Mouse (Mus musculus): Measurements from ENCODE around the gene Ezr.
"Not testable (repeated sequence)": the region's sequence is repeated elsewhere in the genome, so short reads cannot be mapped to it uniquely, and the experiment has no call there.

Gene Ezr

DNA sequence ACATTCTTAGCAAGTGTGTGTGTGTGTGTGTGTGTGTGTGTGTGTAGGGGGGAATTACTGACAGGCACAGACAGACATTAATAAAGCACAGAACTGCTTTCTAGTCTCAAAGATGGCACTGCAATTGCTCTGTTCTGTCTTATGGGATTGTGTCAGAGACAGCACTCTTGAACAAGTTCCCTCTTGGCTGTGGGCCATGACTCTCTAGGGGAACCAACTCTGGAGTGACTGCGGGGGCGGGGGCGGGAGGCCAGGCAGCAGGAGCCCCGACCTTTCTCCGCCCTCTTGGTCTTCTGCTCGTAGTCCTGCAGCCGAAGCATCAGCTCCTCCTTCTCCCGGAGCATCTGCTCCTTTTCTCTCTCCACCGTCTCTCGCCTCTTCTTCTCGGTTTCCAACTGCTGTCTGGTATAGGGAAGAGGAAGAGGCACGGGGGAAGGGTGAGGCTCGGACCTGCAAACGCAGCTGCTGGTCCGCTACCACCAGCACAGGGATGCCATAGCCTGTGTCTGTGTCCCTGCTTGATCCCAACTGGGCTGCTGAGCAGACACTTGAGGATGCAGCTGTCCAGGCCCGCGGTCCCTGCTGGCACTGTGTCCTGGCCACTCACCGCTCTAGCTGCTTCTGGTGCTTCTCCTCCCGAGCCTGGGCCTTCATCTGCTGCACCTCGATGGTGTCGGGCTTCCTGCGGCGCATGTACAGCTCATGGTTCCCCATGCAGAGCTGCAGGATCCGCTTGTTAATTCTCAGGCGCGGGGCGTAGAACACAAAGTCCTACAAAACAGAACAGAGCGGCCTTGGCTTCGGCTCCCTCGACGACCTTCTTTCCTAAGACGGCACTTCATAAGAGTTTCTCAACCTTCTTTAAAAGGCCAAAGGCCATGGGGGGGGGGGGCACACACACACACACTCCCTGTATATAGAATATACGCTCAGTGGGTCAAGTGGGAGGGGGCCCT, 40.2 kb downstream of the Ezr start:
- DNase-seq = peak in 1 of 2 experiments; percentile 11

DNA sequence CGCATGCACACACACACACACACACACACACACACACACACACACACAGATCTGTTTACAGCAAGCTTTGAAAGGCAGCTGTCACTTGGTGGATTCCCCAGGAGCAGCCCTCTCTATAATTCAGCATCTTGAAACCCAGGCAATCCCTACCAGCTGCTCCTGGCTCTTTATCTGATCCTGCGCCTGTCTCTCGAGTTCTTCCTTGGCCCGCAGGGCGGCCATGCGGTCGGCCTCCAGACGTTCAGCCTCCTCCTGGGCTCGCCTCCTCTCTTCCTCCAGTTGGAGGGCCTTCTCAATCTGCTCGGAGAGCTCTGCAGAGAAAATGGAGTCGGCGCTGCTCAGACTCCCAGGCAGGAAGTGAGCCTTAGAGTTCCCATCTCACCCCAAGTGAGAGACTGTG, 41.3 kb downstream of the Ezr start:
- no peak for DNase-seq

DNA sequence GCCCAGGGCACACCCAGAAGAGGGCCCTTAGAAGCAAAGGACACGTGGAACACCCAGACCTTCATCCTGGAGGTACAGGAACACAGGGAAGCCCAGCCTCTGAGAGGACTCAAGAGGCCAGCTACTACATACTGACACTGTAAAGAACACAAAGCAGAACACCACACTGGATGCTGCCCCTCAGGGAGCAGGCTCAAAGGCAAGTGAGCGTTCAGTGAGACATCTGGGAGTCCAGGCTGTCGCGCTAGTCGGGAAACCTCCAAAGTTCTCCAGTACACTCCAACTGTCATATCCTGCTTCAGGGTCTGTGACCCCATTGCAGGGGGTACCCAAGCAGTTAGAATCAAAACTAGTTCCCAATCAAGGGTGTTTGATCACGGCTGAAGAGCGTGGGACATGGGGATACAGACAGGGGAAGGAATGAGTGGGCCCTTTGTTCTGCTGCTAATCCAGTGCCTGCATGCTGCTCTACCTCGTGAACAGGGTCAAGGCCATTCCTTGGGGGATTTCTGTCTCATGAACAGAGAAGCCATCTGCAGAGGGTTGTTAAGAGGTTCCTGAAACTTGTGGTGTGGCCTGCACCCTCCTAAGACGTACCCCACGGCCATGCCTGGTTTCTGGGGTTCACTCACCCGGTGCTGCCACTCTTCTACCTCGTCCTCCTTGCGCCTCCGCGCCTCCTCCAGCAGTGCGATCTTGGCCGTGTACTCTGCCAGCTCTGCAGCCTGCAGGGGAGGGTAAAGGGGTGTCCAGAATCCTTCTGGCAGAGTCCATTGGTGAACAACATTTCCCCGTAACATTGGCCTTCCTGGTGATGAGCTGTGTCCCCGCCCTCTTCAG, 42.0 kb downstream of the Ezr start:
- DNase-seq = no peak

DNA sequence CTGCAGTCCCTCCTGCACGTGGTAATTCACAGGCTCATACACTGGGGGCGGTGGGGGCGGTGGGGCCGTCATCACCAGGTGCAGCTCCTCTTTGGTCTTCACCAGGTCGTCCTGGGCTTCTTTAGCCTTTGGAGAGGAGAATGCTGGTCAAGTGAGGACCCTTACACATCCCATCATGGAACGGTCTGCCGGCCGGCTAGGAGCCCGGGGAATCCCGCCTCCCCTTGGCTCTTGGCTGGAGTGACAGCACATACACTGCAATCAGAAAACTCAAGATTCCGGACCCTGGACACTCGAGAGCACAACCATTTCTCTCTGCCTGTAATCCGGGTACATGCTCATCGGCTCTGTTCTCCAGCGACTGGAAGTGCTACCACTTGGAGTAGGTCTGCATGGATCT, 42.8 kb downstream of the Ezr start:
- no peak for DNase-seq

DNA sequence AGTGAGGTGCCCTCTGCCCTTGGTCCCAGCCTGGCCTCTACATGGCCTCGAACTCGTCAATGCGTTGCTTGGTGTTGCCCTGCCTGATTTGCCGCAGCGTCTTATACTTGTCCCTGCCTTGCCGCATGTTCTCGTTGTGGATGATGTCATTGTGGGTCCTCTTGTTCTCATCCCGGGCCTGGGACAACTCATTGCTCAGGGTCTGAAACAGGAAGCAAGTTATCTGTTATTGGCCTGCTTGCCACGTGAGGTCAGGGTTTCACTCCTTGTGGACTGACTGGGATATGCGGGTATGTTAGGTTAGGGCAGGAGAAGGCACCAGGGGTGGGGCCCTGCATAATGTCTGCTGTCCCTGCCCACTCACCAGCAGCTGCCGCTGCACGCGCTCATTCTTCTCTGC, 43.3 kb downstream of the Ezr start:
- DNase-seq = no peak

DNA sequence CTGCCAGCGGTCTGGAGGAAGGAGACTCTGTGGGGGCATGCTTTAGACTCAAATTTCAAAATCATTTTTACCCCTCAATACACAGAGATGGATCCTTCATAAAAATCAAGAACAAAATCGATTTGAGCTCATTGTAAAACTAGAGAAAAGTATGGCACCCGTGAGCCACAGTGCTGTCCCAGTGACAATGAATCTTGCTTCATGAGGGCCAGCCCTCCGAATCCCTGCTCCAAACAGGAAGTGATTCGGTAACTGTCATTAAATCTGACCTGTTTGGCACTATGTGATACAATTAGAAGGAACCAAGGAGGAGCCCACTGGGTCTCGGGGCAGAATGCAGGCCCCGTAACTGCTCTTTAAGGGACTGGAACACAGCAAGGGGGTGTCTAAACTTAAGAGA, 43.7 kb downstream of the Ezr start:
- no peak for DNase-seq

DNA sequence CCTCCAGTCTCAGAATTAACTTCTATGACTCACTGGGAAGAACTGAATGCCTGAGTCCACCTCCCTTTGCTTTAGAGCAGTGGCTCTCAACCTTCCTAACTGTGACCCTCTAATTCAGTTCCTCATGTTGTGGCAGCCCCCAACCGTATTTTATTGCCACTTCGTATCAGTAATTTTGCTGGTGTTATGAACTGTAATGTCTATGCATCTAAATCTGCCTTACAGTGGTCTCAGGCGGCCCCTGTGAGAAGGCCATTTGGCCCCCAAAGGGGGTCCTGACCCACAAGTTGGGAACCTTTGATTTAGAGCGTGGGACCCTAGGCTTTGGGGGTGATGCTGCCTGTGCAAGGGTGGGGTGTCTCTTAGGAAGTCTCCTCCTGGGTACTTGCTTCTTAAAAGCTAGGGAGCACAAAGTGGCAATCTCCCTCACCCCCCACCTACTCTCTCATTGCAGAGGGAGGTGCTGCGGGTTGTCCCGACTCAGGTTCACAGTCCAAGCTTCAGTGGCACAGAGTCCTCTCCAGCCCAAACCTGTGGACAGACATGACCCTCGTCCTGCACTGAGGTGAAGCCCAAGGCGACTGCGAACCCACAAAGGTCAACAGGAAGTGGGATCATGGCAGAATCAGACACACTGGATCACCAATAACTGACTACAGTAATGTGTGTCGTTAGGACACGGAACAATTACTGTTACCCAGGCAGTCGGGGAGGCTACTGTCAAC, 45.1 kb downstream of the Ezr start:
- no peak for DNase-seq

DNA sequence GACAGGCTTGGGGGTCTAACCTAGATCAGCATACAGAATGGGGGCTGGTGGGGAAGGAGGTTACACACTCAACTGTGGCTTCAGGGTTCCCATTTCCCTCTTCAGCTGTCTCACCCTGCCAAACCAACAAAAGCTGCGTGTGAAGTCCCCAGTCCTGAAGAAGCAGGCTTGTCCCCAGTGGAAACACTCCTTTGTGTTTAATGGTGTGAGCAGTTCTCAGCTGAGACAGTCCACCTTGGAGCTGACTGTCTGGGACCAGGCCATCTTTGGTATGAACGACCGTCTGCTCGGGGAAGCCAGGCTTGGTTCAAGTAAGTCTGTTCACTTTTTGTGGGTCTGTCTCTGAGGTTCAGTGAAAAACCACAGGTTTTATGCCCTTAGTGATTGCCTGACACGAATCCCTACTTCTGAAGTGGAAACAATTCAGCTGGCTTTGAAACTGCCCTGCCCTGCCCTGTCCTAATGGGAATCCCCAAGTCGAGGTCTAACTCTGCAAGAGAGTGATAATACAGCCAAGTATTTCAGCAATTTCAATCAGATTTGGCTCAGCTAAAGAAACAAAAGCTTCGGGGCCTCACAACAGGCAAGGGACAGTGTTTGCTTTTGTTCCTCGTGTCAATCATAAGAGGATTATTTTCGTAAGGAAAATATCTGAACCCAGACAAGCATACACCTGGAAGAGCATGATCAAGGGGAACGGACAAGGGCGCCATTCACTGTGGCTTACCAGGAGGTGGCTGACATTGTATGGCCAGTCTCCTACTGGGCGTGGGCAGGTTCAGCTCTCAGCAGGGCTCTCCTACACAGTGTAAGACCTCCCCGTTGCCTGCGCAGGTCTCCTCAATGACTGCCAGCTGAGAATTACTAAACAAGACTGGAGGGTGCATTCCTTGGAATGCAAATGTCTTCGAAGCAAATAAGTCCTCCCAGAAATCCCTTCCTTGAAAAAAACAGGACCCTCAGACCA, 46.0 kb downstream of the Ezr start:
- no peak for DNase-seq

DNA sequence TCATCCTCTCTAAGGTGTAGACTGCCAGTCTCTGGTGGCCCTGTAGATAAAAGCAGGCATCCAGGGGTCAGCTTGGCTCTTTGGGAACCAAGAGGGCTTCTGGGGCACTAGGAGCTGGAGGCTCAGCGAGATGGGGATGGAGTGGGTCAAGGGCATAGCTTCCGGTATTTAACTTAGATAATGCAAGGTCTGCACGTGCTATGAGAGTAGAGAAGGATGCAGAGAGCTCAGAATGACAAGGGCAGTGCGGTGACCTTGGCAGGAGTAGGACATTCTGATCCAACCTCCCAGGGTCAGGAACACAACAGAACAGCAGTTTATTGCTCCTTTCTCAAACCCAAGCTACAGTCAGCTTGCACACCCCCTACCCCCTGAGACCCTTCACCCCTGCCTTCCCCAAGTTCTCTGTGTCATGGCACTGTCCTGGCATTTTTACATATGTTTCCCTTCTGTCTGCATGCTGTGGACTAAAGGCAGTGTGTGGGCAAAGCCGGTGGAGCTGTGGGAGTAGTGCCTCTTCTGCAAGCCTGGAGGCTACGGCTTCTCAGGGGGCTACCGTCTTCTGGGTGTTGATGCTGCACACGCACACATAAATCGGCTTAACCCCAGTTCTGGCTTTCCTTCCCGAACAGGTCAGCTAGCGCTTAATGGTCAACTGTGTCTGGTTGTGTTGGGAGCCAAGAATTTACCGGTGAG, 47.7 kb downstream of the Ezr start:
- no peak for DNase-seq

DNA sequence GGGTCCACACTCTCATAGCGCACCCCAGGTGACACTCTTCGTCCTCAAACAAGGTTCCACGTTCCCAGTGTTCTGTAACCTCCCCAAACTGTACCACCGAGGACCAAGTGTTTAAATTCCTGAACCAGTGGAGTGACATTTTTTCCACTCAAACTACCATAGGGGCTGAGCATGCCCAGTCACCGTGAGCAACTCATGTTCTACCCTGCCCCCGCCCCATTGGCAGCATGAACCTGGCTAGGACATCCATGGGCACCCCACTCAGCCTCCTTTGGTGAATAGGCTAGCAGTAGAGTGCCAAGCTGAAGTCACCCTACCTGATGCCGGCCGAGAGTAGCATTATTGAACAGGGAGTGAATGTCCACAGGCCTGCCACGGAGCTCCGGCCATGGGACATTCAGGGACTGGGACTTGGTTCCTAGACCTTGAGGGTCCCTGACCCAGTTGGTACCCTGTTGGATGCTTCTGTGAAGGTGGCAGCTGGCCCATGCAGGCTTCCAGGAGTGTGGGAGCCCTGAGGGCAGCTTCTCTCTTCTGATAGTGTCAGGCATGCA, 49.2 kb downstream of the Ezr start:
- DNase-seq = no peak

DNA sequence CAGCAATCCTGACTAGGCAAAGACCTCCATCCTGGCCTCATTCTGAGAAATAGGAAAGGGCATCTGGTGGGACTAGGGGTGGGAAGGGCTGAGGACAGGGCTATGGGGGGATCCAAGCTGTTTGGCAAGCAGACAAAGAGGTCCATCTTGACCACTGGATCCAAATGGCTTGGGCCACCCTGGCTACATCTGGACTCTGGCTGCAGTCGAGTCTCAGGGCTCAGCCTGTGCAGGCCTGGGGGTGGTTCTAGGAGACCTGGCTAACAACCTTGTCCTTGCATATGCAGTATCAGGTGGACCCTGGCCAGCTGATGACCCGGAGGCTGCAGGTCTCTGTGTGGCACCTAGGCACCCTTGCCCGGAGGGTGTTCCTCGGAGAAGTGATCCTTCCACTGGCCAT, 49.9 kb downstream of the Ezr start:
- no peak for DNase-seq

DNA sequence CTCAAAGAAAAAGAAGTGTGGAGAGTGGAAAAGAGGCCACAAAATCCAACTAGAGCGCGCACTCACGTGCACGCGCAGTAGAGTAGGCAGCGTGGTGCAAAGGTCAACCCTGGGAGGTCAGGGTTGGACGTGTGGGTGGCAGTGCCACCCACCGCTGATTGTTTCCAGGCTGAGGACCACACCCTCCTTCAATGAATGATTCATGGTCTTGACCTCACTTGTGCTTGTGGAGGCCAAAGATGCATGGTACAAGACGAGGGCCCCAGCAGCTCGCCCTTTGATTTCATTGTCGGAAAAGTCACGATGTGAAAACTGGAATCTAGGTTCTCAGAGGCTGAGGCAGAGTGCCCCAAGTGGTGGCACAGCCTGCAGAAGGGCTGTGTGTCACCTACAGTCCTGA, 51.0 kb downstream of the Ezr start:
- no peak for DNase-seq

DNA sequence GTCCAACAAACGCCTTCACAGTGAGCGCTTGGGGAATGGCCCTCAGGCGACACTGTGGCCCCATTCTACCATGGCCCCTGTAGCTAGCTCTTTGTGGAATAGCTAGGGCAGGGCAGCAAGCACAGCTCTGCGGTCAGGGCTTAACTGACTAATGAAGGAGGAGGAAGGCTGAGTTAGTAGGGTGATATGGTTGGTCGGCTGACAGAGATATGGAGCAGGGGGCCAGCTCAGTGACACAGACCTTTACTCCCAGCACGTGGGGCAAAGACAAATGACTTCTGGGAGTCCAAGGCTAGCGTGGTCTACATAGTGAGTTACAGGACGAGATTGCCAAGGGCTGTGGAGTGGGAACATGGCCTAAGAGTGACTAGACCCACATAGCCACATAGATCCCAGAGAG, 51.5 kb downstream of the Ezr start:
- no peak for DNase-seq

DNA sequence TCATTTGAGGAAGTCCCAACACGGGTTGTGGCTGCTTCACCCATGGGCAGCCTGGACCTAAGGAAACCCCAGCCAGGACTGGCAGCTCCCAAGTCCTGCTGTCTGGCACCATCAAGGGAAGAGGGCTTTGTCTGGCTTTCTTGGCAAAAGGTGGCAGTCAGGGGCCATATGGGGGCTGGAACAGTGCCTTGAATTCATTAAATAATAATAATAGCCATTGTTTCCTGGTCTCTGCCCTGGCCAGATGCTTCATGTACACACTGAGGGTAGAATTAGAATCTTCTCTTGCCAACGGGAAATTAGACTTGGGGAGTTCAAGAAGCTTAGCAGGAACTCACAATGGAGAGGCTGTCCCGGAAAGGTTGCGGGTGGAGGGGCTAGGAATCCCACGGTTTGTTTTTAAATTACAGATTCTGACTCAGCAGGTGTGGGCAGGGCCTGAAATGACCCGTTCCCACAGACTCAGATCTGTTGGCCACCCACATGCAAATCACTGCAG, 53.3 kb downstream of the Ezr start:
- no peak for DNase-seq

DNA sequence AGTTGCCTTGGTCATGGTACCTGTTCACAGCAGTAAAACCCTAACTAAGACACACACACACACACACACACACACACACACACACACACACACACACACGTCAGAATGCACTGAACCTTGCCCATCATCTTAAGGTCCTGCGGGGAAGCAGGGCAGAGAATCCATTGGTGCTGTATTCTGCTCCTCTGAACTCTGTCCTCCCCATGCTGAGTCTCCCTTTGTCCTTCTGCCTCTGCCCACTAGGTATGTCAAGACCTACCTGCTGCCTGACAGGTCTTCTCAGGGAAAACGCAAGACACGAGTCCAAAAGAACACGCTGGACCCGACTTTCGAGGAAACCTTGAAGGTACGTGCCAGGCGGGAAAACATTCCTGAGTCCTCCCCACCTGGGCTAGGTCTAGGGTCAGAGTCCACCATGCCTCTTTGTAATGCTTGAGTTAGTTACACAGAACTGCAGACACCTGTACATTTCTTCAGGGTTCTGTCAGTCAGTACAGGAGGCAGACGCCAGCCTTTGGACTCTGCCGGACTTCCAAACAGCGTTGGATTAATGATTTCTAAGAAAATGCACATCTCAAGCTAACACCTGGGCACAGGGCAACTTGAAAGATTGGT, 54.5 kb downstream of the Ezr start:
- DNase-seq = no peak

DNA sequence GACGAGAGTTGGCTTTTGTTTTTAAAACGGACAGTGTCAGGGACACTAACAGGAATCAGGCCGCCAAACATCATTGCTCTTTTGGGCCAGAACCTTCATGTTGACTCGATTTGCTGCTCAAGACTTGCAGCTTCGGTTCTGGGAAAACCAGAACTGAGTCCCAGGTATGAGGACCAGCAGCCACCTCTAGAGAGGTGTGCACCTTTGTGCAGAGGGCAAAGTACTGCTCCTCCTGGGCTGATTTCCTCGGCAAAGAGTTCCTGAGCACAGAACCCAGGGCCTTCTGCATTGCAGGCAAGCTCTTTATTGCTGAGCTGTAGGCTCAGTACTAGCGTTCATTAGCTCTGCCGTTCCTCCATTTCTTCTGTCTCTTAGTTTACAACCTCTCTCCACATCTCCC, 68.6 kb downstream of the Ezr start:
- not testable (repeated sequence) for DNase-seq

DNA sequence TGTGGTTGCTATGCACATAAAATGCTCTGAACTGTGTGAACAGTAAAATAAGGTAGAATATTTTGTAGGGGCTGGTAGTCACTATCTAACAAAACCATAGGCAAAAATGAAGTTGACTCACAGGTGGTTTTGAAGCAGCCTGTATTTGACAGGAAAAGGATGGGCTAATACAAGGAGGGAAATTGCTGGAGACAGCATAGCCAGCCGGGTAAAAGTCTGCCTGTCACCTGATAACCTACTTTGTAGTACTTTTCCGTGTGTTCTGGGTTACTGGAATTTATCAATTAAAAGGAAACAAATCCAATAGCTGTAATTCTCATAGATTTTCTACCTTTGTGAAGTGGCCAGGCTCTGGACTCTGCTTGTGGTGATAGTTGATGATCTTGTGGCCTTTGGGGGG, 69.1 kb downstream of the Ezr start:
- not testable (repeated sequence) for DNase-seq

DNA sequence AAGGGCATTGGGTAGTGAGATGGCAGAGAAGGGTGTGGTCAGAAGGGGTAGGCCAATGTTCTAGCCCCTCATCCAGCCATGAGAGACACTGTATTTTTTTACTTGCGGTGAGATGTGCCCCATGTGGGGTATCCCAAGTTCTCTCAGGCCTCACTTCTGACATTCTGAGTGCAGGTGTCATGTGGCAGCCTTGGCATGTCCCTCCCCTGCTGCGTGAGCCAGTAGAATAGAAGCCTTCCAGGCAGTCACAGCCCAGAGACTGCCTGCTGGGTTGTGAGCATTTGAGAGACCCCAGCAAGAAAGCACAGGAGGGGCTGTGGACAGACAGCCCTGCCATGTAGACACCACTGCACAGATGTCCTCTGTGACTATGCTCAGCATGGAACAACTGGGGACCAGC, 74.4 kb downstream of the Ezr start:
- not testable (repeated sequence) for DNase-seq

DNA sequence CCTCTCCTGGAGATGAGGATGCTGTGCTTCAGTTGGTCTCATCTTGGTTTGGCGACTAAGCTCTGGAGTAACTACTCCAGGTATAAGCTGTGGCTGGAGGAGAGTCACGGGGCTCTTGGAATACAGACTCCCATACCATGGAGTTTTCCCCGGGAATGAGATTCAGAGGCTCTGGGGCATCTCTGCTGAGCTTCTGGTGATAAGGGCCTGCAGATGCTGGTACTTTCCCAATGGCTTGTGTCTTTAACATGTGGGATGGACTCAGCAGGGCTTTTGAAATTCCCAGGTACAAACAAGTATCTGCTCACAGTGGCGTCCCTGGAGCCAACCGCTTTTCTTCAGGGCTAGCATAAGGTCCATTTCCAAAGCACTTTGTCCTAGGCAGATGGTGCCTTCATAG, 75.2 kb downstream of the Ezr start:
- DNase-seq = not testable (repeated sequence)

DNA sequence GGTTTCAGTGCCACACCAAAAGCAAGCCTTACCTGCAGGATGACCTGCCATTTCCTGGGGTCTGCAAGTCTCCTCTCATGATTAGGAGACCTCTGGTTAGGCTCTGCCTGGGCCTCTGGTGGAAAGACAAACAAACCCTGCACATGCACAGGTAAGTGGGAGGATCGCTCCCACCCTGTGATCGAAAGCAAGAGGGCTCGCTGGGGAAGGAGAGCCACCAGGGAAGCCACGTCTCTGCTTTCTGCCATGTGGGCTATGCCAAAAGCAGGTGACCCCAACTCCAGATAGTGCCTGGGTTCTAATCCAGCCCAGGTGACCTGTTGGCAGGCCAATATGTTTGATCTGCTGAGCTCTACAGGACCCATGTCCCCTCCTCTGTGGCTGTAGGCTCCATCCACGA, 76.1 kb downstream of the Ezr start:
- DNase-seq = not testable (repeated sequence)

Data from cerebellum, postnatal 36 days (tissue).